Mouse (Mus musculus) heart, embryonic 14.5 days (tissue): ENCODE measurements around the gene Tmem17. TPM values are rescaled to one million over a fixed set of nuclear protein-coding genes. Genes with fewer than 3 reads are reported as not detected.

Source experiments
- ATAC-seq: fragments of 200-750 bp; cut with Nextera tagmentation; 2 replicates; pipeline ENCODE4 v1.8.0; 2017; ENCODE audit warnings: low read depth, moderate TSS enrichment; ENCODE audit not compliant: insufficient number of reproducible peaks, insufficient read depth, low FRiP score
- H3K27ac ChIP-seq, 2 experiments: fragments of 200-500 bp in 1 of 2; fragments of 300-500 bp in 1 of 2; sonication (generic) in 1 of 2; replicated peaks in 1 of 2; 2 replicates each; pipeline ENCODE4 v1.5.1; 2012 to 2014; ENCODE audit warnings: low read depth in 2 of 2, low read length in 2 of 2, control low read depth in 1 of 2, mild to moderate bottlenecking in 1 of 2, mixed read lengths in 1 of 2; ENCODE audit not compliant: control insufficient read depth in 1 of 2, insufficient read depth in 1 of 2
- H3K27me3 ChIP-seq: fragments of 300-500 bp; sonication (generic); 2 replicates; pipeline ENCODE4 v1.6.1; 2014; ENCODE audit warnings: mild to moderate bottlenecking, low read length, control low read depth; ENCODE audit not compliant: control insufficient read depth, insufficient read depth
- H3K36me3 ChIP-seq: fragments of 300-500 bp; sonication (generic); 2 replicates; pipeline ENCODE4 v1.6.1; 2014; ENCODE audit warnings: mild to moderate bottlenecking, control low read depth, low read length, mixed read lengths; ENCODE audit not compliant: control insufficient read depth, insufficient read depth
- H3K4me1 ChIP-seq, 2 experiments: fragments of 200-500 bp in 1 of 2; fragments of 300-500 bp in 1 of 2; sonication (generic) in 1 of 2; 2 replicates each; pipeline ENCODE4 v1.6.1; 2012 to 2014; ENCODE audit warnings: low read length in 2 of 2, control low read depth in 1 of 2, mixed read lengths in 1 of 2; ENCODE audit not compliant: control insufficient read depth in 2 of 2, insufficient read depth in 2 of 2
- H3K4me2 ChIP-seq: fragments of 300-500 bp; sonication (generic); 2 replicates; pipeline ENCODE4 v1.6.1; 2014; ENCODE audit warnings: mild to moderate bottlenecking, low read length
- H3K4me3 ChIP-seq, 2 experiments: fragments of 200-500 bp in 1 of 2; fragments of 300-500 bp in 1 of 2; sonication (generic) in 1 of 2; 2 replicates each; pipeline ENCODE4 v1.5.1; 2012 to 2014; ENCODE audit warnings: low read length in 2 of 2, mild to moderate bottlenecking in 2 of 2, control low read depth in 1 of 2, low read depth in 1 of 2, moderate library complexity in 1 of 2; ENCODE audit not compliant: control insufficient read depth in 1 of 2, insufficient read depth in 1 of 2
- H3K9ac ChIP-seq: fragments of 300-500 bp; sonication (generic); 2 replicates; pipeline ENCODE4 v1.6.1; 2014; ENCODE audit warnings: mild to moderate bottlenecking, low read length
- H3K9me3 ChIP-seq: fragments of 300-500 bp; sonication (generic); 2 replicates; pipeline ENCODE4 v1.6.1; 2016; ENCODE audit warnings: low read length, control low read depth; ENCODE audit not compliant: control insufficient read depth
- WGBS: fragments of 180-500 bp; shearing (Covaris S2); extraction: QIAGEN DNeasy Blood & Tissue Kit; methylation state at CpG from one replicate; pipeline ENCODE4 v1.1.7; 2014; 5-methylcytosine and 5-hydroxymethylcytosine counted together
- polyA plus RNA-seq: library from polyadenylated mRNA; unstranded; fragments of >200 nt; fragmentation: Nextera tagmentation; extraction: Ambion mirVana; gene quantifications from 2 replicates; pipeline ENCODE4 v1.2.1, GENCODE M21; 2014

Gene Tmem17
- polyA plus RNA-seq, 1 experiment from 2014 or later: 10.3 TPM

DNA sequence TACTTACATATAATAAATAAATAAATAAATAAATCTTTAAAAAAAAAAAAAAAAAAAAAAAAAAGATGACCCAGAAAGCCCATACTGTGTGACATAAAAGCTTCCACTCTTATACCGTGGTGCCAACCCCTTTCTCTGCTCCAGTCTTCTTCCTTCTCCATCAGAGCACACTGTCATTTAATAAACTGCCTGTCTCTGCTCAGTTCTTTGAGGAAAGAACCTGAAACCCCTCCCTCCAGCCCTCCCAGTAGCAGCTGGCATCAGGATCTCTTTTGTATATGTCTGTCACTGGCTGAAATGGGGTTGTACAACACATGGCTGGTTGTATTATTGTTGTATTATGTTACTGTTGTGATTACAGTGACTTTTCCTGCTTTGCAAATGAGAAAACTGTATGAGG is 48.2 kb downstream of the Tmem17 start:
- Histone ChIP-seq H3K9ac (no peak overlapping the region), H3K27ac (no peak overlapping the region), H3K36me3 (no peaks in the 10 kb centered on the region), H3K4me1 (peaks cover 2 to 11% of the 10 kb centered on the region in 2 experiments; a peak in 3 of 4 replicates), H3K27me3 (no peaks in the 10 kb centered on the region), H3K9me3 (no peaks in the 10 kb centered on the region), H3K4me2 (no peak overlapping the region), H3K4me3 (no peak overlapping the region)
- 95% methylated on average over 1 of the region's 1 CpGs for WGBS
- ATAC-seq: no peak

DNA sequence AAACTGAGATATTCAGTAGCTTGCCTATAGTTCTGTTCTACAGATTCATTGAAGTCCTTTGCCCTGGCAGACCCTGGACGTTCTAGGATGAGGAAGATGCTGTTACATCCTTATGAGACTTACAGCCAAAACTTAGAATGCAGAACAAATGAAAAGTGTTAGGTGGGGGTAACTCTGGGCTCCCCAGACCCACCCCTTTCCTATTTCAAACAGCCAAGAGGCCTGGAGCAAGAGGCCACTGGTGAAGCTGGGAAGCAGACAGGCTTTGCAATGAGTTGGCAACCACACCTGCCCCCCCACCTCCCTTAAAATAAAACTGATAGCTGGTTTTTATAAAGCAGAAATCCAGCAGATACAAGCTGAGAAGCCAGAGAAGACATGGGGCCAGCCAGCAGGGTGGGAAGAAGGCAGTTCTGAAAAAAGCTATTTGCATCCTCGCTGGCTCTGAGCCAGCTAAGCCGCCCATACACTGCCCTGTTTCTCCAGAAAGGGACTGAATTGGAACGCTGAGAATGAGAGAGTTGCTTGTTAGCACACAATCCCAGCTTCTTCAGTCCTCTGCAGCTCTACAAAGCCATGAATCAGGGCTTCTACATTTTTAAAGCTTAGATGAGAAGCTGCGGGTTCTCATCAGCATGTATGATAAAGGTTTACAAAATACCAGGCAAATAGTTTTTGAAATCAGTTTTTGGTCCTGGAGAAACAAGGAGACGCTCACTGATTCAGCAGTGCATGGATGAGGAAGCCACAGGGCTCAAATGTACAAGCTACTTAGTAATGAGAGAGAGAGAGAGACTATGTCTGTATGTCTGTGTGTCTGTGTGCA is 48.8 kb downstream of the Tmem17 start:
- H3K4me3 ChIP-seq: no peak overlapping the region
- peaks cover 2 to 11% of the 10 kb centered on the region in 2 experiments; a peak in 3 of 4 replicates for H3K4me1 ChIP-seq
- peak overlapping the region; percentile 30 for H3K9ac ChIP-seq
- no peaks in the 10 kb centered on the region for H3K27me3 ChIP-seq
- ATAC-seq: no peak
- H3K36me3 ChIP-seq: no peaks in the 10 kb centered on the region
- no peak overlapping the region for H3K27ac ChIP-seq
- H3K9me3 ChIP-seq: no peaks in the 10 kb centered on the region
- peak overlapping the region; percentile 18; the same call in 1 of the 2 replicates for H3K4me2 ChIP-seq
- 33% methylated on average over 6 of the region's 6 CpGs for WGBS

DNA sequence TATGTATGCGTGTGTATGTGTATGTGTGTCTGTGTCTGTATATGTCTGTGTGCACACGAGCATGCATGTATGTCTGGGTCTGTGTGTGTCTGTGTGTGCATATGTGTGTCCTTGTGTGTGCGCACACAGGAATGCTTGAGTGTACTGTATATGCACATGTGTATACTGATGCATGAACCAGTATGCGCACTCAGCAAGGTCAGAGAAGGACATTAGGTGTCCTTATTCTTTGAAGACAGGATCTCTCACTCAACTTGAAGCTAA is 49.4 kb downstream of the Tmem17 start:
- Histone ChIP-seq H3K4me1 (peaks cover 2 to 11% of the 10 kb centered on the region in 2 experiments; a peak in 3 of 4 replicates), H3K27me3 (no peaks in the 10 kb centered on the region), H3K4me3 (no peak overlapping the region), H3K9me3 (no peaks in the 10 kb centered on the region), H3K4me2 (no peak overlapping the region), H3K27ac (no peak overlapping the region), H3K36me3 (no peaks in the 10 kb centered on the region), H3K9ac (no peak overlapping the region)
- ATAC-seq: no peak
- WGBS: 92% methylated on average over 4 of the region's 4 CpGs

DNA sequence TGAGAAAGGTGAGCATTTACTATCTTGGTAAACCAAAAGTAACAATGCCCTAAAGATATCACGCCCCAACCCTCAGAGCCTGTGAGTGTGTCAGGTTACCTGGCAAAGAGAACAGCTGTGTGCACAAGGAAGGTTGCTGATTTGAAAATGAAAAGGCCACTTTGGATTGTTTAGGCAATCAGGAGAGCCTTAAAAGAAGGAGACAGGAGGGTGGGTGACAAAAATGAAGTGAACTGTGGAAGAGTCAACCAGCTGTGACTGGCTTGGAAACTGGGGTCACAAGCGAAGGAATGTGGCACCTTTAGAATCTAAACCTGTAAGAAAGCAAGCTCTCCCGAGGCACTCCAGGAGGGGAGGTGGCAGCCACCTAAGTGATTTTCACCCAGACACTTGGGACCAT is 51.8 kb downstream of the Tmem17 start:
- no peaks in the 10 kb centered on the region for H3K27me3 ChIP-seq
- H3K4me3 ChIP-seq: no peak overlapping the region
- H3K9ac ChIP-seq: no peak overlapping the region
- H3K36me3 ChIP-seq: no peaks in the 10 kb centered on the region
- WGBS: 68% methylated on average over 3 of the region's 3 CpGs
- H3K9me3 ChIP-seq: no peaks in the 10 kb centered on the region
- ATAC-seq: no peak
- H3K4me1 ChIP-seq: peaks cover 2 to 11% of the 10 kb centered on the region in 2 experiments; a peak in 3 of 4 replicates
- no peak overlapping the region for H3K4me2 ChIP-seq
- no peak overlapping the region for H3K27ac ChIP-seq

DNA sequence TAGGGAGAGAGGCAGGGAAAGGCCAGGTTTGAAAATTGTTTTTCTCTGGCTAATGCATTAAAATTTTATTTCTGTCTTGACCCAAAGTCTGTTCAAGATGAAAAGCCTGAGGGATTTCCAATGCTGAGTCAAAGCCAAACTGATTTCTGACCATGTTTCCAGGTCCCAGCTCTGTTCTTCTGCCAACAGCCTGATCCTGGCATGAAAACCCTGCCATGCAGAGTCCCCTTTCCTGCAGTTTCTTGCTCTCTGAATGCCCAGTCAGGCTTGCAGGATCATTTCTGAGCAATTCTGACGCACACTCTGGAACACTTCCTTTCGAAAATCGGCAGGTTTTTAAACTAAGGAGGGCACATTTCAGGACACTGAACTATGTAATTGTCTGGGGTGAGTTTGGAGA is 52.8 kb downstream of the Tmem17 start:
- Histone ChIP-seq H3K4me2 (no peak overlapping the region), H3K36me3 (no peaks in the 10 kb centered on the region), H3K4me1 (peaks cover 2 to 11% of the 10 kb centered on the region in 2 experiments; a peak in 3 of 4 replicates), H3K27me3 (no peaks in the 10 kb centered on the region), H3K9ac (no peak overlapping the region), H3K27ac (no peak overlapping the region), H3K4me3 (no peak overlapping the region), H3K9me3 (no peaks in the 10 kb centered on the region)
- no peak for ATAC-seq
- WGBS: 83% methylated on average over 3 of the region's 3 CpGs

Other genes with a start within 250 kb of the Tmem17 start
- 42.7 and 47.1 TPM in 2 replicates for gene Ehbp1, start 169.8 kb upstream of the Tmem17 start, polyA plus RNA-seq